Mouse (Mus musculus) heart, postnatal 10 days (tissue): Measurements from ENCODE around the gene Fbxo30. TPM values are rescaled to one million over a fixed set of nuclear protein-coding genes. Genes with fewer than 3 reads are reported as not detected.

ENCODE experiments used
- DNase-seq, 2 experiments: peaks; one replicate each; pipeline ENCODE4 v3.0.0; 2021
- intact Hi-C: fragments of 180-260 bp; cut with DNase I; formaldehyde crosslinking; loops from one replicate; pipeline ENCODE4 v1.15.1; 2025
- total RNA-seq, 2 experiments: library from RNA; stranded (reverse); gene quantifications; 2 replicates each; pipeline ENCODE4 v1.2.3; 2021

Fbxo30 gene
- total RNA-seq, 2 experiments from 2014 or later: 25.7 to 27.1 TPM

DNA sequence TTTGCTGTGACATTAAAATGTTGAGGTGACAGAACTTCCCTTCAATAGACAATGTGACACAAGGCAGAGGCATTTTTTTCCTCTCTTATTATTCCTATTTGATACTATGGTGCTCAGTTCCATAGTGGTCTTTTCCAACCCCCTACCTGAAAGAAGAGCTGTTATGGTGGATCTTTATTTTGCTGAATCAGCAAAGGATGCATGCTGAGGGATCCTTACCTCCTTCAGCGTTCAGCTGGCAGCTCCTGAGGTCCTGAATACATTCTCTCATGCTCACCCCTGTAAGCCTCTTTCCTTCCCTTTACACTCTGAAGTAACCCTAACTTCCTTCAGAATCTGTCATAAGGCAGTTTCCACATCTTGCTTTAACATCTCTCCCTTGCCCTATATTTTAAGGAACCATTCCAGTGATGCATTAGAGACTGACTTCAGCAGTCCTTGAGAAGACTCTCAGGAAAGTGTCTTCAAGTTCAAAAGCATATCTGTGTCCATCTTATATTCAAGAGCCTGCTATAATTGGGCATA is 38.4 kb downstream of the Fbxo30 start:
- intact Hi-C loops: no loop called here
- no peak for DNase-seq

DNA sequence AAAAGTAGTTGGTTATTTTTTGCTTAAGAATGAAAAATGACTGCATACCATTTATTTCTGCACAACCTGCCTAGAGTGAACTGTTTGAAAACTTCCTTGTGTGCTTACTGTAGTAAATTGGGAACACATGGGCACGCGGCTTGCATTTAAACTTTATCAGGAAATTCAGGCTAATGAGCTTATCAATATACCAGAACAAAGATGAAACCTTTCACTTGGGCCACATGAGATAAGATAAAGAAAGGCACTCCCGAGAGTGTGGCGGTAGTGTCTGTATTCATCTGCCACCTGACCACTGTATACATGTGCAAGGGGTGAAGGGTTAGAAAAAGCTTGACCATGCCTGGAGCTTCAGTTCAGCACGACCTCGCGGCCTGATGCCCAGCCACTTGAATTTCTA is 41.2 kb downstream of the Fbxo30 start:
- intact Hi-C loops: no loop called here
- DNase-seq: no peak

DNA sequence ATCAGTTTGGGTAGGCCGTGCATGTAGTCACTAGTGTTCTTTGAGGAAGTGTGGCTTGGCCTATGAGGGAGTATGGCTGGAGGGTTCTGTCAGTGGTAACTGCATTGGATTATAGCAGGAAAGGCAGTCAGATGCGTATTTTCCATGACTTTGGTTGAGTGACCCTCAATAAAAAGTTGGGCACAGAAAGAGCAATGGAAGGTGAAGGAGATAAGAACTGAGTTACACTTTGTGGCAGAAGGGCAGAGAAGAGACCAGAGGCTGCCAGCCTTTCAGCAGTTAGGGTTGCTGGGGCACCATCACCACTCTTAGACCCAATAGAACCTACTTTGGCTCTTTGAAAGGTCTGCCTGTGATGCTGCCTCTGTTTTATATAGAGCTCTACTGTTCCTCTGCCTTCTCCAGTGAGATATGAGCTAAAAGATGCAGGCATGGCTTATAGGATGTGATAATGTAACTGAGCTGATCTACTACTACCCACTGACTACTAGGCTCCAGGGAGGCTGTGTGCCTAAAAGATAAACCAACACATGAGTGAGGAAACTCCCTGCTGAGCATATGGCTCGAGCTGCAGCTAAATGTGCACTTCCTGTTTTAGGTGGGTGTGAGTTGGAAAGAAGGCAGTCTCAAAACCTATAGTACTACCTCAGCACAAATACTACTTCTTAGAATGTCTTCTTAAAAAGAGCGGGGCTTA is 42.2 kb downstream of the Fbxo30 start:
- no peak for DNase-seq
- intact Hi-C loops: no loop called here

DNA sequence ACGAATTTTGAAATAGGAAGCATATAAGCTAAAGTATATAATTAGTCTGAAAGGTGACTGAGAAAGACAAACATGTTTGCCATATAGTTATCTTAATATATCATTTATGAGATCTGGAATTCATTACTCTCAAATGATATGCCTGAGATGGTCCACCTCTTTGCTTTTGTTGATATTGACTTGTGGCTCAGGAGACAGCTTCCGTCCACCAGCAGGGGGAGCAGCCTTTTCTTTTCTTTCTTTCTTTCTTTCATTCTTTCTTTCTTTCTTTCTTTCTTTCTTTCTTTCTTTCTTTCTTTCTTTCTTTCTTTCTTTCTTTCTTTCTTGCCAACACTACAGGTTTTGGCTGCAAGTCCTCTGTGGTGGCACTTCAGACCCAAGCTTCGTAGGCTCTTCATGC is 45.4 kb downstream of the Fbxo30 start:
- intact Hi-C loops: no loop called here

DNA sequence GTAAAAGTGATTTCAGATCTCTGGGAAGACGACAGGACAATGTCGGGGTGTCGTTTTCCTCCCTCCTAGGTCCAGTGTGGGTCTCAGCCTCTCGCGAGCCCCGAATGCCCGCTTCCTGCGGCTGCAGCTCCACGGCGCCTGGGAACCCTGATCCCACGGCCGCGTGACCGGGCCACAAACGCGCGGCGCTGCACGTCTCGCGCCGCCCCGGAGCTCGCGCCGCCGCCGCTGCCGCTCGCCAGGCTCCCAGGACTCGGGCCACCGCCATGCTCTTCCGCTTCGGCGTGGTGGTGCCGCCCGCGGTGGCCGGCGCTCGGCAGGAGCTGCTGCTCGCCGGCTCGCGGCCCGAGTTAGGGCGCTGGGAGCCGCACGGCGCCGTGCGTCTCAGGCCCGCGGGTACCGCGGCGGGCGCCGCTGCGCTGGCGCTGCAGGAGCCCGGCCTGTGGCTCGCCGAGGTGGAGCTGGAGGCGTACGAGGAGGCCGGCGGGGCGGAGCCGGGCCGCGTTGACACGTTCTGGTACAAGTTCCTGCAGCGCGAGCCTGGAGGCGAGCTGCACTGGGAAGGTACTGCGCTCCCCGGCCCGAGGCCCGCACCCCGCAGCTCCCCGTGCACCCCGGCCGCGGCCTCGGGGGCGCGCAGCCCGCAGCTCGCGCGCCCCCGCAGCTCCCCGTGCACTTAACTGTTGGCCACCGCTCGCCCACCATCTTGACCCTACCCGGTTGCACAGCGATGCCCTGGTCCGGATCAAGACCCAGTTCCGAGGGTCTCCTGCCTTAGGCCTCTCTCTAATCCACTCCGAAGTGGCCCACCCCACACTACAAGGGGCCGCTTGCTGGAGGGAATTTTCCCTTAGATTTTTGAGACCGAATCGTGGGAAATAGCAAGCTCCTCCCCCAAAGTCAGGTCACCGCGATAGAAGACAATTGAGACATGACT is 62.3 kb downstream of the Fbxo30 start, which contains the start of gene Epm2a:
Gene Epm2a, plus strand, starts transcription at position 200 of the 937 bp plus-strand sequence.
- intact Hi-C loops: loop anchor here (1.0 to 5.0 kb wide), 2 partner anchors 62 to 131 kb away; partner anchors contain the start of gene Fbxo30
- peak; percentile 85 to 91 for DNase-seq

More for the DNA sequence above, 45.4 kb downstream of the Fbxo30 start:
- no peak for DNase-seq

DNA sequence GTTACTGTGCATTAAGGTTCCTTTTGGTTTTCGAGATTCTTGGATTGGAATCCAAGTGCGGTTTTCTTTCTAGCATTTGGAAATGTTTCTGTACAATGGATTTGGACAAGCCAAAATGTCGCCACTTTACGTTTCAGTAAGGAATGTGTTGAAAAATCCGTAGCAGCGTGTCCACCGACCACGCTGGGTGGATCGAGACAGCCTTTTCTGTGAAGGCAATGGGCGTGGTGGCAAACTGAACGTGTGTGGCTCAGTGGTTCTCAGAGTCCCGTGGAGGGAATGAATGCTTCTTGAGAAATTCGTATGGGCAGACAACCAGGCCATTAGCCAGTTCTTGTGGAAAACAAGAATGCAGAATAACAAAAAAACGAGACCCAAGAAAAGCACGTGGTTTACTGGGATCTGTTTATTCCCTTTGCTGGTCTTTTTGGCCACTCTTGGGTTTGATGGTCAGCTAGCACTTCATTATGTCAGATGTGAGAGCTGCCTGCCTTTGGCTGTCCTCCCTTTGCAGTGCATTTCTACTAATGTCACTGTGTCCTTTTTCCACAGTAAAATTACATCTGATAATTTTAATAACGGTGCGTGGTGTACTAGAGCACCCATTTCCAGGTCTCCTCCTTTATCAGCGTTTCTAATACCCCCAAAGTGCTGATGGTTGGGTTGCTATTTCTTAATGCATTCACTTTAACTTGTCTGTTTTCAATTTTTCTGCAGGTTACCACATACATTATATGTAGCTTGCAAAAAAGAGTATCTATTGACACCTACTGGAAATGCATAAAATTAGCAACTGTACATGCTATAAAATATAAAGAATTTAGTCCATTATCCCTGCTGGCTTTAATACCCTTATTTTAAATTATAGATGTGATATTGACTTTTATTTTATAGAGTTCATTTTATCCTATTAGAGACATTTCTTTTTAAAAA is 63.7 kb downstream of the Fbxo30 start:
- no peak for DNase-seq
- intact Hi-C loops: loop anchor here (5.0 kb wide), 1 partner anchor 133 kb away; no protein-coding TSS in a partner anchor

Other genes with a start within 250 kb of the Fbxo30 start
- 1 to 10 TPM; 2.1 TPM for gene Grm1, start 199.0 kb upstream of the Fbxo30 start, total RNA-seq
- 10 to 100 TPM; 12.4 to 17.2 TPM for gene Shprh, start 131.9 kb upstream of the Fbxo30 start, total RNA-seq
- gene Epm2a, start 62.1 kb downstream of the Fbxo30 start, total RNA-seq: 10 to 100 TPM; 16.9 to 18.7 TPM